8 mouse cellular contexts compared by ENCODE assay signal in genomic region chrX:82310764-82311492, GRCm38 (mm10).
DNase-seq lines count a peak whose midpoint lies in the region; ATAC-seq lines count a peak whose summit lies in the region.

No protein-coding gene starts in this region.

- no peaks in the 10 kb centered on the region for H3K36me3 ChIP-seq in forebrain, embryonic 15.5 days
- H3K36me3 ChIP-seq in limb, embryonic 15.5 days, result no peaks in the 10 kb centered on the region
- no peaks in the 10 kb centered on the region for H3K36me3 ChIP-seq in stomach, embryonic 14.5 days (ENCODE audit: control insufficient read depth, insufficient read depth, low read length)

- peak overlapping the region; percentile 44 for H3K4me2 ChIP-seq in forebrain, embryonic 15.5 days (replicated peaks)
- H3K4me2 ChIP-seq in limb, embryonic 15.5 days, result peak overlapping the region; percentile 27
- H3K4me2 ChIP-seq in stomach, embryonic 14.5 days (replicated peaks; ENCODE audit: low read depth, low read length), result peak overlapping the region; percentile 37

- intact Hi-C loops in left cerebral cortex, postnatal 10 days (cut with DNase I), result no loop called here

- no peaks in the 10 kb centered on the region for H3K4me1 ChIP-seq in forebrain, embryonic 15.5 days
- no peaks in the 10 kb centered on the region for H3K4me1 ChIP-seq in limb, embryonic 15.5 days
- H3K4me1 ChIP-seq in stomach, embryonic 14.5 days (ENCODE audit: control insufficient read depth, insufficient read depth, low read length), result no peaks in the 10 kb centered on the region

- no peaks in the 10 kb centered on the region for H3K9me3 ChIP-seq in forebrain, embryonic 15.5 days
- H3K9me3 ChIP-seq in limb, embryonic 15.5 days, result no peaks in the 10 kb centered on the region
- H3K9me3 ChIP-seq in stomach, embryonic 14.5 days (ENCODE audit: control insufficient read depth, low read depth, low read length), result no peaks in the 10 kb centered on the region

- 31% methylated on average over 18 of the region's 18 CpGs for WGBS in forebrain, embryonic 15.5 days
- 25% methylated on average over 18 of the region's 18 CpGs for WGBS in limb, embryonic 15.5 days
- 26% methylated on average over 18 of the region's 18 CpGs for WGBS in stomach, embryonic 14.5 days

- DNase-seq in left cerebral cortex, adult 11 months (ENCODE audit: low spot score), result peak; percentile 2
- DNase-seq in left cerebral cortex, postnatal 10 days (ENCODE audit: extremely low spot score in 1 of 2, low spot score in 2 of 2), result no peak
- no peak for DNase-seq in thymus, postnatal 14 days
- no peak for DNase-seq in gastrocnemius, postnatal 25 days
- no peak for DNase-seq in cerebellum, adult 11-12 months

- H3K4me3 ChIP-seq in forebrain, embryonic 15.5 days, result peak overlapping the region; percentile 30
- H3K4me3 ChIP-seq in limb, embryonic 15.5 days, result peak overlapping the region; percentile 8
- no peak overlapping the region for H3K4me3 ChIP-seq in stomach, embryonic 14.5 days (ENCODE audit: low read depth, low read length)

- no peak overlapping the region for H3K27ac ChIP-seq in forebrain, embryonic 15.5 days (replicated peaks)
- H3K27ac ChIP-seq in limb, embryonic 15.5 days, result no peak overlapping the region
- no peak overlapping the region for H3K27ac ChIP-seq in stomach, embryonic 14.5 days (ENCODE audit: low read length)

- ATAC-seq in forebrain, embryonic 15.5 days (replicated peaks), result no peak
- no peak for ATAC-seq in limb, embryonic 15.5 days (ENCODE audit: insufficient number of reproducible peaks, low FRiP score, low TSS enrichment, low read depth)
- no peak for ATAC-seq in stomach, embryonic 14.5 days (ENCODE audit: insufficient number of reproducible peaks, insufficient read depth, low FRiP score, low read depth)

- H3K9ac ChIP-seq in forebrain, embryonic 15.5 days (replicated peaks), result no peak overlapping the region
- no peak overlapping the region for H3K9ac ChIP-seq in limb, embryonic 15.5 days
- no peak overlapping the region for H3K9ac ChIP-seq in stomach, embryonic 14.5 days (replicated peaks; ENCODE audit: low read depth, low read length)

- no peaks in the 10 kb centered on the region for H3K27me3 ChIP-seq in forebrain, embryonic 15.5 days
- H3K27me3 ChIP-seq in limb, embryonic 15.5 days, result no peaks in the 10 kb centered on the region
- no peaks in the 10 kb centered on the region for H3K27me3 ChIP-seq in stomach, embryonic 14.5 days (ENCODE audit: control insufficient read depth, insufficient read depth, low read length)
